Mouse (Mus musculus): ENCODE results near the gene Asb5. TPM values are rescaled to one million over a fixed set of nuclear protein-coding genes. Genes with fewer than 3 reads are reported as not detected.
"Not testable (repeated sequence)": the region's sequence is repeated elsewhere in the genome, so short reads cannot be mapped to it uniquely, and the experiment has no call there.

Asb5 gene
- polyA plus RNA-seq, 1 experiment from 2014 or later: 6.2 TPM

DNA sequence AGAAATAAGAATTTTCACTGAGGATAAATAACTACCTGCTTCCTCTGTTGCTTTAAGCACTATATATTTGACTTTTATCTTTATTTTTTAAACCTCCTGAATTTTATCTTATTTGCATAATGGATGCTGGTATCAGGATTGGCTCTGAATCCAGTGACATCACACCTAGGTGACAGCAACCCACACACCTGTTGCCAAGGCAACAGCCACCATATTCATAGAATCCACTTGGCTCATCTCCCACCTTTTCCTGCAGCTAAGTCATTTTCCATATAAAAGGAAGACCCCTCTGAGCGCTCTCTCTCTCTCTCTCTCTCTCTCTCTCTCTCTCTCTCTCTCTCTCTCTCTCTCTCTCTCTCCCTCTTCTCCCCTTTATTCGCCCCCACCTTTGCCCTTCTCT is 67.6 kb downstream of the Asb5 start:
- H3K27me3 ChIP-seq (replicated peaks): no peaks in the 10 kb centered on the region
- 0 out of 2 replicates have a peak, but pooled peaks cover 7% of the 10 kb centered on the region for H3K4me1 ChIP-seq
- no peaks in the 10 kb centered on the region for H3K9me3 ChIP-seq
- no peak overlapping the region for H3K4me2 ChIP-seq
- H3K4me3 ChIP-seq (replicated peaks): no peak overlapping the region
- 86% methylated on average over 2 of the region's 2 CpGs for WGBS
- H3K27ac ChIP-seq: no peak overlapping the region
- H3K9ac ChIP-seq: no peak overlapping the region
- H3K36me3 ChIP-seq: no peaks in the 10 kb centered on the region
- ATAC-seq (ENCODE audit: insufficient read depth, low FRiP score, low read depth): no peak

DNA sequence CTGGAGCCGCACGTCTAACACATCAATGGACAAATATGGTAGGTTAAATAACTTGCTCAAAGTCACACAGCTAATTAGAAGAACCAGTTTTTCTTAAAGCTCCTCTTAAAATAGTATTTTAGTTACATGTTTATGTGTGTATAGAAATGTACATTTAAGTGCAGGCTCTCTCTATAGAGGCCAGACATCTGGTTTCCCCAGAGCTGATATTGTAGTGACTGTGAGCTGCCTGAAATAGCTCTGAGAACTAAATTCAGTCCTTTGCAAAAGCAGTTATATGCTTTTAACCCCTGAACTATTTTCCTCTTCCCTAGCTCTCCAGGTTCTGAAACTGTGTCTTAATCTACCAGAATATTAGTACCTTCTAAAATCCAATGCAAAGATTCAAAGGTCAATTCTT is 68.0 kb downstream of the Asb5 start:
- no peak overlapping the region for H3K4me2 ChIP-seq
- no peak overlapping the region for H3K9ac ChIP-seq
- WGBS: 89% methylated on average over 2 of the region's 2 CpGs
- no peaks in the 10 kb centered on the region for H3K27me3 ChIP-seq (replicated peaks)
- no peak for ATAC-seq (ENCODE audit: insufficient read depth, low FRiP score, low read depth)
- H3K36me3 ChIP-seq: no peaks in the 10 kb centered on the region
- no peak overlapping the region for H3K4me3 ChIP-seq (replicated peaks)
- H3K4me1 ChIP-seq: 0 out of 2 replicates have a peak, but pooled peaks cover 7% of the 10 kb centered on the region
- H3K9me3 ChIP-seq: no peaks in the 10 kb centered on the region
- no peak overlapping the region for H3K27ac ChIP-seq

DNA sequence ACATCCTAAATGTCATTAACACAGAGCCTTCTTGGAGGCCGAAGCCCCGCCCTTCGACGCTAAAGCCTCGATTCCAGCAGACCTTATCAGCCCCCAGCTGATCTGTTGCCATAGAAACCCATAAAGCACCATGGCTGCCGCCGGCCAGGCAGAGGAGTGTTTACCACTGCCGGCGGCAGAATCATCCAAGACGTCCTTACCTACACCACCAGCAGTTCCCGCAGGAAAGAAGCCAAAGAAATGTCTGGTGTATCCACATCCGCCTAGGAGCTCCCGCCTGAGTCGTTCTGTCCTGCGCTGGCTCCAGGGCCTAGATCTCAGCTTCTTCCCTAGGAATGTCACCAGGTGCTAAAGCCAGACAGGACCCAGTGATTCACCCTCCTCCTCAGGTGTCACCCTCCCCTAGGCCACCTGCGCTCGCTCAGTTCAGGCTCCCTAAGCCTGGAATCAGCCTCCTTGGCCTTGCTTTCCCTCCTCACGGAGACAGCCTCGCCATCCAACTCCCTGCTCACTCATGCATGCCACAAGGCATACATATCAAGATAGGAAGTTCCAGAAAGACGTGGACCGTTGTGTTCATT is 71.4 kb downstream of the Asb5 start, which contains the start of gene Spata4:
TSS of gene Spata4 (plus strand) at position 111 of the 581 bp plus-strand sequence.
- H3K4me1 ChIP-seq: 0 out of 2 replicates have a peak, but pooled peaks cover 7% of the 10 kb centered on the region
- no peaks in the 10 kb centered on the region for H3K27me3 ChIP-seq (replicated peaks)
- no peaks in the 10 kb centered on the region for H3K9me3 ChIP-seq
- peak; percentile 76; the same call in 1 of the 2 replicates for ATAC-seq (ENCODE audit: insufficient read depth, low FRiP score, low read depth)
- H3K4me3 ChIP-seq (replicated peaks): peak within 1 kb of the TSS; percentile 24
- H3K27ac ChIP-seq: no peak within 1 kb of the TSS
- peak within 1 kb of the TSS; percentile 54 for H3K4me2 ChIP-seq
- WGBS: 10% methylated on average over 21 of the region's 21 CpGs
- H3K36me3 ChIP-seq: no peaks in the 10 kb centered on the region
- H3K9ac ChIP-seq: no peak within 1 kb of the TSS

DNA sequence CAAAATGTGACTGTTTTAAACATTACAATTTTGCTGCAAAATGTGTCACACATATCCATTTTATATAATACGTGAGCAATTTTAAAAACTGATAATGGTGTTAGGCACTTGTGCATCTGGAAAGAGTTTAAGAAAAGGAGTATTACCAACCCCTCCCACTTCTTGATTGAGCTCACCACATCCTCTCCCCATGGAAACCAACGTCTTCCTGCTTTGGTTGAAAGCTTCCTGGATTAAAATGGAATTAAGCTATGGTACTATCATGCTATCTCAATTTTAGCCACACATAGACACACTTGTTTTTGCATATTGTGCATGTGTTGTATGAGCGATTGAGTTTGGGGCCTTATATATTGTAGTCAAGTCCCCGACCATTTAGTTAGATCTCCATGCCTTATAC is 74.1 kb downstream of the Asb5 start:
- Histone ChIP-seq H3K4me1 (0 out of 2 replicates have a peak, but pooled peaks cover 7% of the 10 kb centered on the region), H3K36me3 (no peaks in the 10 kb centered on the region), H3K9ac (no peak overlapping the region), H3K4me2 (no peak overlapping the region), H3K4me3 (replicated peaks) (no peak overlapping the region), H3K27ac (no peak overlapping the region), H3K27me3 (replicated peaks) (no peaks in the 10 kb centered on the region), H3K9me3 (no peaks in the 10 kb centered on the region)
- whole genome bisulfite sequencing: 81% methylated on average over 4 of the region's 4 CpGs
- ATAC-seq (ENCODE audit: insufficient read depth, low FRiP score, low read depth): no peak

DNA sequence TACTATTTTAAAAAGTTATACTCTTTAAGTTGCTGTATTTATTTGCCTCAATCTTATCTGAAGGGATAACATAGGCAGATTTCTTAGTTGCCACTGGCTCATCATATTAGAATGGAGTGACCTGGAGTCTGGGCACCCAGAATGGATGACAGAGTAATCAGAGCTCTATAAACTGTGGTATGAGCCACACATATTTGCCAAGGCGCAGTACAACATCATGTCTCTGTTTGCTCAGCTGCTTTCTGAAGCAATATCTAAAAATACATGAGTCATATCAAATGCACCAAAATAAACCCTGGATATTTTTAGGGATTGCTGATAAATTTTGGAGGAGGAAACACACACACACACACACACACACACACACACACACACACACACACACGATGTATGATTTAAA is 80.0 kb downstream of the Asb5 start:
- Histone ChIP-seq H3K27me3 (replicated peaks) (no peaks in the 10 kb centered on the region), H3K27ac (no peak overlapping the region), H3K4me1 (no peaks in the 10 kb centered on the region), H3K36me3 (no peaks in the 10 kb centered on the region), H3K4me2 (no peak overlapping the region), H3K4me3 (replicated peaks) (no peak overlapping the region), H3K9ac (no peak overlapping the region), H3K9me3 (no peaks in the 10 kb centered on the region)
- ATAC-seq (ENCODE audit: insufficient read depth, low FRiP score, low read depth): no peak
- 89% methylated on average over 2 of the region's 2 CpGs for WGBS

GRCm38 (mm10) chr8:54610238-54610637 is 80.9 kb downstream of the Asb5 start:
- no peak overlapping the region for H3K27ac ChIP-seq
- no peaks in the 10 kb centered on the region for H3K27me3 ChIP-seq (replicated peaks)
- H3K4me2 ChIP-seq: no peak overlapping the region
- no peak for ATAC-seq (ENCODE audit: insufficient read depth, low FRiP score, low read depth)
- no peaks in the 10 kb centered on the region for H3K9me3 ChIP-seq
- H3K4me3 ChIP-seq (replicated peaks): no peak overlapping the region
- H3K9ac ChIP-seq: no peak overlapping the region
- no peaks in the 10 kb centered on the region for H3K36me3 ChIP-seq
- no peaks in the 10 kb centered on the region for H3K4me1 ChIP-seq
- WGBS: 68% methylated on average over 4 of the region's 4 CpGs

GRCm38 (mm10) chr8:54616710-54617109 is 87.3 kb downstream of the Asb5 start:
- ATAC-seq (ENCODE audit: insufficient read depth, low FRiP score, low read depth); H3K4me2 ChIP-seq; H3K4me3 ChIP-seq (replicated peaks); H3K27me3 ChIP-seq (replicated peaks); H3K27ac ChIP-seq; H3K9me3 ChIP-seq; H3K4me1 ChIP-seq; H3K9ac ChIP-seq; H3K36me3 ChIP-seq: not testable (repeated sequence)
- WGBS: 83% methylated on average over 17 of the region's 17 CpGs

Other genes starting within 250 kb of the Asb5 start
- gene Spcs3, start 418 bp downstream of the Asb5 start, polyA plus RNA-seq (2015; fragmentation: Nextera tagmentation; extraction: Ambion mirVana): 101 and 121 TPM in 2 replicates
- gene Spata4, start 71.2 kb downstream of the Asb5 start, polyA plus RNA-seq (2015; fragmentation: Nextera tagmentation; extraction: Ambion mirVana): not detected in 2 replicates

Data from stomach, embryonic 15.5 days (tissue).